Mouse (Mus musculus): ENCODE measurements around the gene Tns3. TPM values are rescaled to one million over a fixed set of nuclear protein-coding genes. Genes with fewer than 3 reads are reported as not detected.

The Tns3 gene
- polyA plus RNA-seq, 1 experiment from 2014 or later, result 45.3 TPM

DNA sequence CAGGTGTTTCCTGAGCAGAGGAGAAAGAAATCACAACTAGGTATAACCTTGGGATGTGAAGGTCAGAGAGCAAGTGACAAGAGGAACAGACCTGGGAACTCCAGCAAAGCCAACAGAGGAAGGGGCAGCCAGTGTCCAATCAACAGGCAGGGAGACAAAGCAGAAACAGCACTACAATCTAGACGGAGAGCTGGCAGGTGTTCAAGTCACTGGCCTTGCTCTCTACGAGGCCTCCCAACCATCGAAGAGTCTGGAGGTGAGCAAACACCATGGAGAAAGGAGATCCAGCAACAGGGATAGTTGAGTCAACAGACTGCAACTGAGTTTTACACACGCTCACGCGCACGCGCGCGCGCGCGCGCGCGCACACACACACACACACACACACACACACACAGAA lies 24.6 kb downstream of the Tns3 start:
- no peaks in the 10 kb centered on the region for H3K27me3 ChIP-seq
- ATAC-seq (ENCODE audit: low FRiP score, low read depth), result no peak
- H3K27ac ChIP-seq, result no peak overlapping the region
- H3K9me3 ChIP-seq, result no peaks in the 10 kb centered on the region
- peaks cover 57% of the 10 kb centered on the region for H3K4me1 ChIP-seq
- no peak overlapping the region for H3K4me2 ChIP-seq (replicated peaks)
- H3K4me3 ChIP-seq, result no peak overlapping the region
- WGBS, result 88% methylated on average over 10 of the region's 16 CpGs
- H3K36me3 ChIP-seq, result peaks cover 12% of the 10 kb centered on the region
- no peak overlapping the region for H3K9ac ChIP-seq

DNA sequence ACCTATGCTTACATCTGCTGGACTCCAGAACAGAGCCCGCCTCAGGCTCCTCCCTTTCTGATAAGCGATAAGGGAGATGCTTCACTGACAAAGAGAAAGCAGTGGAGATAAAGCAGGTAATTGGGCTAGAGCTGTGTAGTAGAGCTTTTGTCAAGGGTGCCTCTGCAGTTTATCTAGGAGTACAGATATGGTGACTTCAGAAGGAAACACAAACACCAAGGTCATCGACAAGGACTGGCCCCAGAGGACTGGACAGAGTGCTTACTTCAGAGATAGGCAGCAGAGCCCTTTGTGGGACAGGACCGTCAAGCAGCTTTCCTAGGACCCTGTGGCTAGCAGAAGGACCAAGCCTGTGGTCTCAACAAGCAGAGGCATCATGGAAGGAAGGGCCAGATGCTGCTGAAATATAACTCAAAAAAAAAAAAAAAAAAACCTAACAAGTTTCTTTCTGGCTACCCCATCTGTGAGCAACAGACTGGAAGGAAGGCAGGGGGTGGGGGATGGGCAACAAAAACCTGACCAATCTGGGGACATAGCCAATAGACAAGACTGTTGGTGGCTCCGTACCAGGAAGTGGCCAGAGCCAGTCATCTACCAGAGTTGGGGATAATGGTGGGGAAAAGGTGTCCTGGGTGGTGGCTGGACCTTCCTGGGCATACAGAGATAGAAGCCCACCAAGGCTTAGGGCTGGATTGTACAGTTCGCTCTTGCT lies 25.2 kb downstream of the Tns3 start:
- no peaks in the 10 kb centered on the region for H3K27me3 ChIP-seq
- H3K9me3 ChIP-seq, result no peaks in the 10 kb centered on the region
- no peak for ATAC-seq (ENCODE audit: low FRiP score, low read depth)
- WGBS, result 84% methylated on average over 6 of the region's 6 CpGs
- H3K9ac ChIP-seq, result no peak overlapping the region
- no peak overlapping the region for H3K4me3 ChIP-seq
- no peak overlapping the region for H3K27ac ChIP-seq
- H3K4me1 ChIP-seq, result peaks cover 63% of the 10 kb centered on the region
- peaks cover 12% of the 10 kb centered on the region for H3K36me3 ChIP-seq
- no peak overlapping the region for H3K4me2 ChIP-seq (replicated peaks)

DNA sequence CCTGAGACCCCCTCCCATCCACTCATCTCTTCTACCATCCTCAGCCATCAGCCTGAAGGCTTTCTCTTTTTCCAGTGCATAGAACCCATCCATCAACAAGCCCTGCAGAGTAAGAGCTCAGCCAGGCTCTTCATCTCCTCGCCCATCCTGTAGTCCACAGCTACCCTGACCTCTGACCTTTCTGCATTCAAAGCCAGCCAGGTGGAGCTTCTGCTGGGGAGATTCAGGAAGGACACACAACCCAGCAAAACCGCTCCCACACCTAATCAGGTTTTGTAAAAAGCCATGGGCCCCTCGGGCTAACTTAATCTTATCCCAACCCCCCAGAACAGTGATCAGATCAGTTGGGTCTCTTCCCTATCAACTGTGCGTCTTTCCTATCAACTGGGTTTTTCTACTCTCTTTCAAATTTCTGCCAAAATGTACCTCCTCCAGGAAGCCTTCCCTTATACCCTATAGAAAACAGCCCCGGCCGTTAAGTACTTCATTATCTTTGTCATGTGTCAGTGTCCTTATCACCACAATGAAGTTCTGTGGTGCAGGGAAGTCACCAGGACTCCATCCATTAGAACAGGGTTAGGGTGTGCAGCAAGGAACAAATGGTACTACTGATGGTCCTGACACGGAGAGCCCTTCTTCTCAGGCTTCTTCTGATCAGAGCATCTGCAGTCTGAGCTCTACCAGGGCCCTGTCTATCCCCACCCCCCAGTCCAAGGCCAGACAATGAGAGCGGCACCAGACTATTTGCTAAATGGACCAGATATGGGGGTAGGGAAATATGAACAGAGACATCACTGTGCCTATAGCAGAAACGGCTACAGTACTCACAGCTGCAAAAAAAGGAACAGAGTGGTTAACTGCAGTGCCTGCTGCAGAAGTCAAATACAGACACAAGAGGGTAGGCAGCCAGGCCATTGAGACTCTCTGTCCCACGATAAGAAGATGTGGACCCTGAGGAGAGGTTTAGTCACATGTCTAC lies 26.6 kb downstream of the Tns3 start:
- Histone ChIP-seq H3K9me3 (no peaks in the 10 kb centered on the region), H3K4me2 (replicated peaks) (no peak overlapping the region), H3K36me3 (peaks cover 12% of the 10 kb centered on the region), H3K4me3 (no peak overlapping the region), H3K4me1 (peaks cover 67% of the 10 kb centered on the region), H3K27ac (no peak overlapping the region), H3K27me3 (no peaks in the 10 kb centered on the region), H3K9ac (no peak overlapping the region)
- no peak for ATAC-seq (ENCODE audit: low FRiP score, low read depth)
- 81% methylated on average over 10 of the region's 10 CpGs for WGBS

DNA sequence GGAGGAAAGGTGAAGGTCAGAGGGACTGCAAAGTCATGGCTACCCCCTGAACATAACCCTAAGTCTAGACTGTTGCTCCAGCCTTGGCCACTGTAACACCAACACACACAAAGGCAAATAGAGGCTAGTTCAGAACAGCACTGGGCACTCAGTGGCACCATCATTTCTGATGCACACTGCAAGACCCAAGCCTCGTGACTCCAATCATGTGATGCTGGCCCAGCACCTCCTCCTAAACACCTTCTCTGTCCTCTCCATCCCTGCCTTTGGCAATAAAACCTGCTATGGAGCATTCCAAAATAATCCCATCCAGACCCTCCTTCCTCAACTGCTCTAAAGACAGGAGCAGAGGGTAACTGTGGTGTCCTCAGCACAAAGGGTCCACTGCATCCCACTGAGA lies 27.7 kb downstream of the Tns3 start:
- Histone ChIP-seq H3K27me3 (no peaks in the 10 kb centered on the region), H3K9ac (no peak overlapping the region)

DNA sequence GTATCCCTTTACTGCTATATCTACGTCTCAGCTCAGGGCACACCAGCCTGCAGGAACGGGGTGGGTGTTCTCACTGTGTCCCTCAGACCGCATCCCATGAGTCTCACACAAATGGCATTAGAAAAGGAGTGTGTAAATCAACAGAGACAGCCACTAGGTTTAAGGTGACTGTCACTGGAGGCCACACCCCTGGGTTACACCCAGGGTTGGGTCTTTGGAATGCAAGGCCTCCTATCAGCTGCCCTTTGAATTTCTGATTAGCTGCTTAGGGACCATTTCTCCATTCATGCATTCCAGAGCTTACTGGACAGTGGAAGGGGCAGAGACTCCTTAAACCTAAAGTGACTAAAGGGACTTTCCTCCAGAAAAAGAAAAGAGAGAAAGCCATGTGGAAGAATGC lies 28.6 kb downstream of the Tns3 start:
- ATAC-seq (ENCODE audit: low FRiP score, low read depth), result no peak
- H3K36me3 ChIP-seq, result peaks cover 4% of the 10 kb centered on the region
- WGBS, result 67% methylated on average over 3 of the region's 3 CpGs

More for the DNA sequence above, 27.7 kb downstream of the Tns3 start:
- H3K36me3 ChIP-seq, result peaks cover 8% of the 10 kb centered on the region
- 73% methylated on average over 1 of the region's 1 CpGs for WGBS
- H3K4me2 ChIP-seq (replicated peaks), result no peak overlapping the region
- H3K4me1 ChIP-seq, result peaks cover 61% of the 10 kb centered on the region
- no peak overlapping the region for H3K27ac ChIP-seq
- no peak for ATAC-seq (ENCODE audit: low FRiP score, low read depth)
- no peak overlapping the region for H3K4me3 ChIP-seq
- H3K9me3 ChIP-seq, result no peaks in the 10 kb centered on the region

DNA sequence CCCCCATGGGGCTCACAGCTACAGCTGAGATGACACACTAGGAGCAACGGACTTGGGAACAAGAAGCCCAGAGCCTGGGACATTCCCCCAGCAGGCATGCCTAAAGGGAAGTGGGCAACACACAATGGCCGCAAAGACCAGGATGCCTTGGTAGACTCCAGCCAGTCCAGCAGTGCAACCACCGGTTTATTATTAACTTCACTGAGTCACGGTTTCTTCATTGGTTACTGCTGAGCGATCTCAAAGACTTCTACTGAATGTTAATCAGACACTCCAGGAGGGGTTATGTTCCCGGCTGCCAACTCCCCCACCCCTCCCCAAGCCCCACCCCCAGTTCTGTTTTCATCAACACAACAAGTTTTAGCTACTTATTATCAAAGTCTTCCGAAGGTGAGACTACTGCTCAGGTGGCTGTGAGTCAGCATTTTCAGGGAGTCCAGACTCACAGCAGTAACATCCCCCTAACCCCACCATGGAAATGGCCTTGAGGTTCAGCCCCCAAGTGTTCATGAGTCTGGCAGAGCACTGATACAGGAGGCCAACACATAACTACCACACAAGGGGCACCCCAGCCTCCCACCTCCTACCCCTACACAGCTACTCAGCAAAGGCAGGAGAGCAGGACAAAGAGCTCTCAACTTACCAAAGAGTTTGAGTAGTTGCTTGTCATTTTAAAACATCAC lies 29.5 kb downstream of the Tns3 start:
- ATAC-seq (ENCODE audit: low FRiP score, low read depth), result no peak
- Histone ChIP-seq H3K9ac (no peak overlapping the region), H3K27me3 (no peaks in the 10 kb centered on the region), H3K27ac (peak overlapping the region; percentile 15; the same call in 1 of the 2 replicates), H3K4me3 (no peak overlapping the region), H3K4me2 (replicated peaks) (no peak overlapping the region), H3K4me1 (peaks cover 45% of the 10 kb centered on the region), H3K36me3 (peaks cover 4% of the 10 kb centered on the region), H3K9me3 (no peaks in the 10 kb centered on the region)
- 80% methylated on average over 7 of the region's 7 CpGs for WGBS

More for the DNA sequence above, 28.6 kb downstream of the Tns3 start:
- Histone ChIP-seq H3K4me3 (no peak overlapping the region), H3K9ac (no peak overlapping the region), H3K9me3 (no peaks in the 10 kb centered on the region), H3K27ac (no peak overlapping the region), H3K4me1 (peaks cover 52% of the 10 kb centered on the region), H3K27me3 (no peaks in the 10 kb centered on the region), H3K4me2 (replicated peaks) (no peak overlapping the region)

DNA sequence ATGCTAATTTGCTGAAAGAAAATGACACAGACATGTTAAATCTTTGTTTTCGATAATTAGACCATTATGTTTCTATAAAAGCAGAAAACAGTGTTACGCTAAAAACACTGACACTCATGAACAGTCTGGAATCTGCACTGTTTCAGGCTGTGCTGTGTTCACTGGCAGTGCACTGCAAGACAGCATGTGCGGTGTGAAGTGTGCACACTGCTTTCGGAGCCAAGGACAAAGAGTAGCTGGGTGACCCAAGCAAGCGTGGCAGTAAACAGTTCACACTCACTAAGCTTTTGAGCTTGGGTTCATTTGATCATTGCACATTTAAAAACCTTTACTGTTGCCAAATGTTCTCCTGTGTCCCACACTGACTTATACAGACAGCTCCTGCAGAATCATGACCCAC lies 32.2 kb downstream of the Tns3 start:
- H3K27me3 ChIP-seq, result no peaks in the 10 kb centered on the region
- no peaks in the 10 kb centered on the region for H3K9me3 ChIP-seq
- 75% methylated on average over 5 of the region's 5 CpGs for WGBS
- no peak for ATAC-seq (ENCODE audit: low FRiP score, low read depth)
- peaks cover 18% of the 10 kb centered on the region for H3K36me3 ChIP-seq
- no peak overlapping the region for H3K27ac ChIP-seq
- no peak overlapping the region for H3K4me2 ChIP-seq (replicated peaks)
- no peak overlapping the region for H3K4me3 ChIP-seq
- peaks cover 42% of the 10 kb centered on the region for H3K4me1 ChIP-seq
- no peak overlapping the region for H3K9ac ChIP-seq

DNA sequence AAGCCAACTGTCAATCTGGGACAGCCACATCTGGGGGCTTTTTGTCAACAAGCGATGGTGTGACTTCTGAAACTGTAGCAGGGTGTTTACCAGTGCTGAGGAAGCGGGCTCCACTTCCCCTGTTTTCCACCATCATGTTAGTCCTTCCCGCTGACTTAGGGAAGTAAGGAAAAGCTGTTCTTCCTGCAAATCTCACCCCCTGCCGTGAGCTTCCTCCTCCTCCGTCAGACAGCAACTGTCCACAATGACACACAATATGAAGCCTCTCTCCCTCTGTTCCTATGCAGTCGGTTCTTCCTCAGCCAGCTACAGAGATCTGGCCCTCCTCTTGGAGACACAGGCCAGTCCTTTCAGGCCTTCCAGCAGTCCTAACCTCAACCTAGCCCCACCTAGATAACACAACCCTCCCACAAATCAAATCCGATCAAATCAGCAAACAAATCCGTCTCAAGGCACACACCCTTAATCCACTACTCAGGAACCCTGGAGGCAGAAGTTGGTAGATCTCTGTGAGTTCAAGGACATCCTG lies 34.4 kb downstream of the Tns3 start:
- Histone ChIP-seq H3K4me1 (peaks cover 55% of the 10 kb centered on the region), H3K9me3 (no peaks in the 10 kb centered on the region), H3K9ac (no peak overlapping the region), H3K4me3 (no peak overlapping the region), H3K27ac (no peak overlapping the region), H3K27me3 (no peaks in the 10 kb centered on the region), H3K4me2 (replicated peaks) (no peak overlapping the region), H3K36me3 (peaks cover 14% of the 10 kb centered on the region; the same call in 1 of the 2 replicates)
- 92% methylated on average over 8 of the region's 8 CpGs for WGBS
- ATAC-seq (ENCODE audit: low FRiP score, low read depth), result no peak

DNA sequence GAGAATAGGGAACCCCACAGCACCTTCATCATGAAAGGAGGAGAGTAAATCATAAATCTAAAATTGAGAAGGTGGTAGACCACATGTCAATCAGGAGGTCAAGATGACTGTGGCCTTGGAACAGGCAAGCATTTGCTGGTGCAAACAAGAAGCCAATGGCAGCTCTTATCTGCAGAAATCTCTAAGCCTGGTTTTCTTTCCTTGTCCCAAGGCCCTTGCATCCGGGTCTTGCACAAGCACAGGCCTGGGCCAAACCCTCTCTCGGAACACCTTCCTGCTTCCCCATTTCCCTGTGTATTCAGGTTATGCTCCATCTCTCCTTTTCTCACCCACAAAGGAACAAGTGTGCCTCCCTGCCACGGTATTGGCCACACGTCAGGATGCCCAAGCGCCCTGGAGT lies 35.0 kb downstream of the Tns3 start:
- Histone ChIP-seq H3K4me3 (no peak overlapping the region), H3K27ac (0 out of 2 replicates have a peak overlapping the region, but pooled peaks have one; percentile 40)

DNA sequence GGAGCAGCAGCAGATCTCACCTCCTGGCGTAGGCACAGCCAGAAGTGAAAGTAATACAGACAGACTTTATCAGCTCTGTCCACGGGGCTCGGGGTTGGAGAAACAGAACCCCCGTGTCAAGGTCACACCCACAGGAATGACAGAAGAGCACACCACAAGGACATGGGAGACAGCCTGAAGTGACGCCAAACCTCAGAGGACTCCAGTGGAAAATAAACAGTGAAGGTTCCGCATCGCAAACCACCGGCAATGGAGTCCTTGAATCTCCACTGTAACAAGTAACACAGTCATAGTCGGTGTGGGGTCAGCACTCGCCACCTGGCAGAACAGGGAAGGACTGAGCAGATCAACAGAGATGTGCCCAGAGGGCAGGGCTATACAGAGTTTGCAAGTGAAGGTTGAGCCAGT lies 35.5 kb downstream of the Tns3 start:
- Histone ChIP-seq H3K4me2 (replicated peaks) (no peak overlapping the region), H3K36me3 (peaks cover 14% of the 10 kb centered on the region; the same call in 1 of the 2 replicates), H3K9me3 (no peaks in the 10 kb centered on the region), H3K9ac (no peak overlapping the region), H3K4me3 (no peak overlapping the region), H3K4me1 (peaks cover 50% of the 10 kb centered on the region), H3K27ac (peak overlapping the region; percentile 40; the same call in 1 of the 2 replicates), H3K27me3 (no peaks in the 10 kb centered on the region)
- ATAC-seq (ENCODE audit: low FRiP score, low read depth), result no peak
- 72% methylated on average over 10 of the region's 10 CpGs for WGBS

More for the DNA sequence above, 35.0 kb downstream of the Tns3 start:
- no peak overlapping the region for H3K9ac ChIP-seq
- WGBS, result 91% methylated on average over 5 of the region's 5 CpGs
- no peaks in the 10 kb centered on the region for H3K27me3 ChIP-seq
- no peak for ATAC-seq (ENCODE audit: low FRiP score, low read depth)
- H3K9me3 ChIP-seq, result no peaks in the 10 kb centered on the region
- H3K4me1 ChIP-seq, result peaks cover 53% of the 10 kb centered on the region
- no peak overlapping the region for H3K4me2 ChIP-seq (replicated peaks)
- H3K36me3 ChIP-seq, result peaks cover 14% of the 10 kb centered on the region; the same call in 1 of the 2 replicates

DNA sequence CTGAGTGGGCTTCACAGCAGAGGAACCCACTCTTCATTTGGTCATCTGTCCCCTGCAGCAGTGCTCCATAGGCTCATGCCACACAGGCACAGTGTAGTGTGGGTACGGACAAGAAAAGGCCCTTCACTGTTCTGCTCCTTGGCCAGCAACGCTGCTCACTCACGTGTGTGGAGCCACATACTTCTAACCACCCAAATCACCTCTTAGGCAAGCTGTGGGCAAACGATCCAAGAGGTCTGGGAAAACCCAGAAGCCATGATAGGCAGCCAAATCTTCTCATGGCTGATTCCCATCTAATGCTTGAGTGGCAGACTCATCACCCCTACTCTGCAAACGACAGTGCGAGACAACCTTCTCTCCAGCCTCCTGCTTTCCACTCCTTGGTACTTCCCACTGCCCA lies 37.2 kb downstream of the Tns3 start:
- no peak for ATAC-seq (ENCODE audit: low FRiP score, low read depth)
- no peak overlapping the region for H3K4me2 ChIP-seq (replicated peaks)
- peaks cover 14% of the 10 kb centered on the region; the same call in 1 of the 2 replicates for H3K36me3 ChIP-seq
- no peaks in the 10 kb centered on the region for H3K9me3 ChIP-seq
- H3K27me3 ChIP-seq, result no peaks in the 10 kb centered on the region
- H3K9ac ChIP-seq, result no peak overlapping the region
- 80% methylated on average over 6 of the region's 6 CpGs for WGBS
- no peak overlapping the region for H3K4me3 ChIP-seq
- 0 out of 2 replicates have a peak overlapping the region, but pooled peaks have one; percentile 8 for H3K27ac ChIP-seq
- H3K4me1 ChIP-seq, result peaks cover 57% of the 10 kb centered on the region
